ENCODE assay signal across 8 mouse cellular contexts in genomic region chr16:4912907-4913782, GRCm38 (mm10). TPM values are rescaled to one million over a fixed set of nuclear protein-coding genes. Genes with fewer than 3 reads are reported as not detected.
A peak's percentile ranks its signal among the peaks of the same experiment; 100 is the strongest.
DNase-seq lines count a peak whose midpoint lies in the region; ATAC-seq and TF ChIP-seq lines count a peak whose summit lies in the region.

No protein-coding gene starts in this region.

- ATAC-seq in forebrain, embryonic 14.5 days, result peak; percentile 57
- ATAC-seq in forebrain, embryonic 11.5 days (replicated peaks; ENCODE audit: low FRiP score), result no peak
- ATAC-seq in embryonic facial prominence, embryonic 15.5 days (ENCODE audit: insufficient number of reproducible peaks, low FRiP score, low TSS enrichment, low read depth), result no peak; the same call in 1 of the 2 replicates
- ATAC-seq in limb, embryonic 13.5 days (ENCODE audit: low FRiP score, low read depth), result no peak

- no peaks in the 10 kb centered on the region for H3K27me3 ChIP-seq in forebrain, embryonic 14.5 days (replicated peaks; ENCODE audit: control insufficient read depth, insufficient read depth, low read length)
- no peaks in the 10 kb centered on the region for H3K27me3 ChIP-seq in forebrain, embryonic 11.5 days (ENCODE audit: control insufficient read depth, insufficient read depth, low read length)
- no peaks in the 10 kb centered on the region for H3K27me3 ChIP-seq in C2C12 (ENCODE audit: control insufficient read depth, insufficient read depth, insufficient read length)
- no peaks in the 10 kb centered on the region for H3K27me3 ChIP-seq in embryonic facial prominence, embryonic 15.5 days
- no peaks in the 10 kb centered on the region for H3K27me3 ChIP-seq in limb, embryonic 13.5 days

- H3K79me2 ChIP-seq in C2C12 (ENCODE audit: control insufficient read depth, insufficient read depth), result no peaks in the 10 kb centered on the region

- H3ac ChIP-seq in C2C12 (ENCODE audit: control insufficient read depth, insufficient read length, low read depth), result peak overlapping the region; percentile 25

- no peaks in the 10 kb centered on the region for H3K79me3 ChIP-seq in C2C12 (ENCODE audit: low read depth)

- H3K4me3 ChIP-seq in forebrain, embryonic 14.5 days (ENCODE audit: low read depth, low read length), result no peak overlapping the region
- H3K4me3 ChIP-seq in forebrain, embryonic 11.5 days (ENCODE audit: low read depth, low read length), result no peak overlapping the region
- no peak overlapping the region for H3K4me3 ChIP-seq in C2C12 (ENCODE audit: insufficient read depth, poor library complexity, severe bottlenecking)
- H3K4me3 ChIP-seq in embryonic facial prominence, embryonic 15.5 days (replicated peaks), result no peak overlapping the region
- H3K4me3 ChIP-seq in limb, embryonic 13.5 days, result no peak overlapping the region

- H3K9ac ChIP-seq in forebrain, embryonic 14.5 days (ENCODE audit: low read length), result no peak overlapping the region
- no peak overlapping the region for H3K9ac ChIP-seq in forebrain, embryonic 11.5 days (ENCODE audit: low read length)
- no peak overlapping the region for H3K9ac ChIP-seq in embryonic facial prominence, embryonic 15.5 days
- H3K9ac ChIP-seq in limb, embryonic 13.5 days, result no peak overlapping the region; the same call in 1 of the 2 replicates

- no peaks in the 10 kb centered on the region for H3K9me3 ChIP-seq in forebrain, embryonic 14.5 days (replicated peaks; ENCODE audit: control insufficient read depth, low read length)
- H3K9me3 ChIP-seq in forebrain, embryonic 11.5 days (ENCODE audit: control insufficient read depth, low read length), result no peaks in the 10 kb centered on the region
- H3K9me3 ChIP-seq in embryonic facial prominence, embryonic 15.5 days (replicated peaks), result no peaks in the 10 kb centered on the region
- no peaks in the 10 kb centered on the region for H3K9me3 ChIP-seq in limb, embryonic 13.5 days

- no peaks in the 10 kb centered on the region for H3K4me1 ChIP-seq in forebrain, embryonic 14.5 days (ENCODE audit: control insufficient read depth, insufficient read depth, low read length)
- H3K4me1 ChIP-seq in forebrain, embryonic 11.5 days (replicated peaks; ENCODE audit: control insufficient read depth, insufficient read depth, low read length), result no peaks in the 10 kb centered on the region
- H3K4me1 ChIP-seq in embryonic facial prominence, embryonic 15.5 days, result peaks cover 12% of the 10 kb centered on the region
- H3K4me1 ChIP-seq in limb, embryonic 13.5 days, result peaks cover 10% of the 10 kb centered on the region; the same call in 1 of the 2 replicates

- 78% methylated on average over 11 of the region's 11 CpGs for WGBS in forebrain, embryonic 14.5 days
- 81% methylated on average over 11 of the region's 11 CpGs for WGBS in forebrain, embryonic 11.5 days
- WGBS in embryonic facial prominence, embryonic 15.5 days, result 54% methylated on average over 11 of the region's 11 CpGs
- 76% methylated on average over 11 of the region's 11 CpGs for WGBS in limb, embryonic 13.5 days

- TF ChIP-seq CTCF in C2C12 (IDR thresholded peaks at IDR 0.05; ENCODE audit: control insufficient read depth, insufficient read depth, insufficient read length), result no peak

- peaks cover 53% of the 10 kb centered on the region for H3K36me3 ChIP-seq in forebrain, embryonic 14.5 days (ENCODE audit: control insufficient read depth, insufficient read depth, low read length)
- H3K36me3 ChIP-seq in forebrain, embryonic 11.5 days (ENCODE audit: control insufficient read depth, insufficient read depth, low read length), result no peaks in the 10 kb centered on the region
- H3K36me3 ChIP-seq in C2C12 (ENCODE audit: control insufficient read depth, insufficient read depth), result peaks cover 23% of the 10 kb centered on the region
- H3K36me3 ChIP-seq in embryonic facial prominence, embryonic 15.5 days, result peaks cover 78% of the 10 kb centered on the region
- H3K36me3 ChIP-seq in limb, embryonic 13.5 days, result peaks cover 86% of the 10 kb centered on the region

- H3K27ac ChIP-seq in forebrain, embryonic 14.5 days (ENCODE audit: low read depth, low read length), result no peak overlapping the region
- H3K27ac ChIP-seq in forebrain, embryonic 11.5 days (ENCODE audit: low read depth, low read length), result no peak overlapping the region
- H3K27ac ChIP-seq in embryonic facial prominence, embryonic 15.5 days (replicated peaks), result peak overlapping the region; percentile 71
- peak overlapping the region; percentile 56 for H3K27ac ChIP-seq in limb, embryonic 13.5 days

- DNase-seq in forebrain, embryonic 14.5 days (ENCODE audit: low spot score), result no peak
- DNase-seq in forebrain, embryonic 11.5 days (ENCODE audit: low spot score), result no peak
- peak; percentile 10 to 44 for DNase-seq in natural killer cell, adult 2 months (ENCODE audit: low spot score in 2 of 2)
- DNase-seq in layer of hippocampus, postnatal 14 days (ENCODE audit: low spot score in 2 of 2), result no peak
- DNase-seq in cerebellum, postnatal 25 days, result no peak

- no peak overlapping the region for H3K4me2 ChIP-seq in forebrain, embryonic 14.5 days (ENCODE audit: low read length)
- no peak overlapping the region for H3K4me2 ChIP-seq in forebrain, embryonic 11.5 days (ENCODE audit: low read depth, low read length, severe bottlenecking)
- H3K4me2 ChIP-seq in embryonic facial prominence, embryonic 15.5 days (replicated peaks), result no peak overlapping the region
- H3K4me2 ChIP-seq in limb, embryonic 13.5 days (replicated peaks), result 0 out of 2 replicates have a peak overlapping the region, but pooled peaks have one; percentile 3

TF ChIP-seq in C2C12, 6 proteins besides CTCF, POLR2A, EP300 and RAD21:
- TF ChIP-seq MYOD1 (IDR thresholded peaks at IDR 0.05; ENCODE audit: control insufficient read depth, insufficient read length, low read depth) (no peak), MAX (IDR thresholded peaks at IDR 0.05) (no peak), FOSL1 (IDR thresholded peaks at IDR 0.05; ENCODE audit: insufficient read depth, low read length, poor library complexity, severe bottlenecking) (no peak), USF1 (IDR thresholded peaks at IDR 0.05; ENCODE audit: low read depth) (no peak), MYOG (IDR thresholded peaks at IDR 0.05; ENCODE audit: control insufficient read depth, extremely low read depth, insufficient read length) (no peak), CEBPB (IDR thresholded peaks at IDR 0.05; ENCODE audit: low read depth) (no peak)

RNA-seq across cellular contexts. Expression of gene Nudt16l1, which starts 25.4 kb away (rescaled TPM):
- polyA plus RNA-seq in forebrain, embryonic 14.5 days (2014; fragmentation: Nextera tagmentation; extraction: Ambion mirVana), result 164 and 179 TPM in 2 replicates
- polyA plus RNA-seq in forebrain, embryonic 11.5 days (2014; fragmentation: Nextera tagmentation; extraction: Ambion mirVana), result 120 and 137 TPM in 2 replicates
- 59.6 TPM for polyA plus RNA-seq in C2C12 (2012; fragmentation: generic; extraction: Trizol)
- 156 and 161 TPM in 2 replicates for polyA plus RNA-seq in embryonic facial prominence, embryonic 15.5 days (2015; fragmentation: Nextera tagmentation; extraction: Ambion mirVana)
- 178 and 182 TPM in 2 replicates for polyA plus RNA-seq in limb, embryonic 13.5 days (2015; fragmentation: Nextera tagmentation; extraction: Ambion mirVana)
- total RNA-seq in layer of hippocampus, postnatal 14 days (2021), result 10 to 100 TPM; 75.5 to 77.1 TPM

RNA-seq across cellular contexts. Expression of gene Mgrn1, which starts 27.1 kb away (rescaled TPM):
- polyA plus RNA-seq in forebrain, embryonic 14.5 days (2014; fragmentation: Nextera tagmentation; extraction: Ambion mirVana), result 85.3 and 93.0 TPM in 2 replicates
- polyA plus RNA-seq in forebrain, embryonic 11.5 days (2014; fragmentation: Nextera tagmentation; extraction: Ambion mirVana), result 69.9 and 77.2 TPM in 2 replicates
- polyA plus RNA-seq in C2C12 (2012; fragmentation: generic; extraction: Trizol), result 50.3 TPM
- polyA plus RNA-seq in embryonic facial prominence, embryonic 15.5 days (2015; fragmentation: Nextera tagmentation; extraction: Ambion mirVana), result 84.1 and 87.0 TPM in 2 replicates
- polyA plus RNA-seq in limb, embryonic 13.5 days (2015; fragmentation: Nextera tagmentation; extraction: Ambion mirVana), result 98.9 and 102 TPM in 2 replicates
- total RNA-seq in layer of hippocampus, postnatal 14 days (2021), result 100 to 1,000 TPM; 190 to 194 TPM

RNA-seq across cellular contexts. Expression of gene Ubald1, which starts 33.0 kb away (rescaled TPM):
- 37.9 and 44.4 TPM in 2 replicates for polyA plus RNA-seq in forebrain, embryonic 14.5 days (2014; fragmentation: Nextera tagmentation; extraction: Ambion mirVana)
- polyA plus RNA-seq in forebrain, embryonic 11.5 days (2014; fragmentation: Nextera tagmentation; extraction: Ambion mirVana), result 23.9 TPM in 2 replicates
- 63.2 TPM for polyA plus RNA-seq in C2C12 (2012; fragmentation: generic; extraction: Trizol)
- 43.8 and 51.3 TPM in 2 replicates for polyA plus RNA-seq in embryonic facial prominence, embryonic 15.5 days (2015; fragmentation: Nextera tagmentation; extraction: Ambion mirVana)
- polyA plus RNA-seq in limb, embryonic 13.5 days (2015; fragmentation: Nextera tagmentation; extraction: Ambion mirVana), result 41.1 and 42.1 TPM in 2 replicates
- total RNA-seq in layer of hippocampus, postnatal 14 days (2021), result 10 to 100 TPM; 80.1 to 84.6 TPM

RNA-seq across cellular contexts. Expression of gene Anks3, which starts 50.9 kb away (rescaled TPM):
- polyA plus RNA-seq in forebrain, embryonic 14.5 days (2014; fragmentation: Nextera tagmentation; extraction: Ambion mirVana), result 49.3 and 57.9 TPM in 2 replicates
- 50.4 and 52.4 TPM in 2 replicates for polyA plus RNA-seq in forebrain, embryonic 11.5 days (2014; fragmentation: Nextera tagmentation; extraction: Ambion mirVana)
- 20.9 TPM for polyA plus RNA-seq in C2C12 (2012; fragmentation: generic; extraction: Trizol)
- polyA plus RNA-seq in embryonic facial prominence, embryonic 15.5 days (2015; fragmentation: Nextera tagmentation; extraction: Ambion mirVana), result 64.7 and 72.8 TPM in 2 replicates
- 76.2 and 76.4 TPM in 2 replicates for polyA plus RNA-seq in limb, embryonic 13.5 days (2015; fragmentation: Nextera tagmentation; extraction: Ambion mirVana)
- 10 to 100 TPM; 57.1 to 58.6 TPM for total RNA-seq in layer of hippocampus, postnatal 14 days (2021)

Comparison
In these comparisons a context has a peak if more than half of its experiments do, and no peak if none do; other contexts are left out.
1. DNase-seq: peak in natural killer cell, adult 2 months (2 of 2); none in forebrain, embryonic 14.5 days (single experiment), forebrain, embryonic 11.5 days (single experiment), layer of hippocampus, postnatal 14 days (0 of 2) and cerebellum, postnatal 25 days (0 of 2).
2. H3K27ac ChIP-seq: peak in embryonic facial prominence, embryonic 15.5 days (single experiment) and limb, embryonic 13.5 days (single experiment); none in forebrain, embryonic 14.5 days (single experiment) and forebrain, embryonic 11.5 days (single experiment).